Mouse (Mus musculus) lung, adult 2 months (tissue): ENCODE measurements around the gene Rbm42.

ENCODE experiments used
- CTCF ChIP-seq: fragments of 200-500 bp; IDR thresholded peaks from 2 replicates; pipeline ENCODE4 v1.5.1; 2011; ENCODE audit warnings: mild to moderate bottlenecking, low read length, control low read depth; ENCODE audit not compliant: insufficient read depth
- POLR2A ChIP-seq: fragments of 200-500 bp; IDR thresholded peaks from 2 replicates; pipeline ENCODE4 v1.6.1; 2011; ENCODE audit warnings: low read depth, mild to moderate bottlenecking, control low read depth, low read length, borderline replicate concordance; ENCODE audit errors: extremely low read depth

DNA sequence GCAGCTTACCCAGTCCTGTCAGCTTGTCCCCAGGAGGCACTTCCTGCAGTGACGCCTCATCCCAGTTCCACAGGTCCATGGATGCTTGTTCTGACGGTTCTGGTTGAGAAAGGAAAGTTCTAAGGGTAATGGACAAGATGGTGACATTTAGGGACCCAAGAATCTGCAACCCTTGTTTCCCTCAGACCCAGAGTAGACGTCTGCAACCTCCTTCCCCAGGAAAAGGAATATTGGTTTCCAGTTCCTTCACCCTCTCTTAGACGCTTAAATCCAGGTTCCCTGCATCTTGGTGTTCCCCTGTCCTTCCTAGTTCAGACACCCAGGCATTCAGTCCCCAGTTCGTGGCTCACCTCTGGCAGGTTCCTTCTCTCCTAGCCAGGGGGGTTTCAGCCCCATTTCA, 14.4 kb downstream of the Rbm42 start, which contains the start of gene Etv2:
- TF ChIP-seq CTCF (no peak), POLR2A (no peak)
